Mouse (Mus musculus) spleen, adult 2 months (tissue): ENCODE measurements around the gene Gm20489. TPM values are rescaled to one million over a fixed set of nuclear protein-coding genes. Genes with fewer than 3 reads are reported as not detected.

Experiments used
- DNase-seq, 2 experiments: peaks; one replicate each; pipeline versions ENCODE4 v3.0.0 to v3.0.0-alpha.2; 2012 to 2021; ENCODE audit warnings: low spot score in 2 of 2, low read depth in 1 of 2
- H3K27ac ChIP-seq: fragments of 200-500 bp; 2 replicates; pipeline ENCODE4 v1.5.1; 2012; ENCODE audit warnings: low read length, inconsistent platforms; ENCODE audit not compliant: insufficient read depth
- H3K27me3 ChIP-seq: fragments of 200-500 bp; 2 replicates; pipeline ENCODE4 v1.6.1; 2012; ENCODE audit warnings: mild to moderate bottlenecking, moderate library complexity, low read length, inconsistent platforms; ENCODE audit not compliant: control insufficient read depth, insufficient read depth
- H3K36me3 ChIP-seq: fragments of 200-500 bp; 2 replicates; pipeline ENCODE4 v1.6.1; 2012; ENCODE audit warnings: mild to moderate bottlenecking, low read length, inconsistent platforms; ENCODE audit not compliant: control insufficient read depth, insufficient read depth
- H3K4me1 ChIP-seq: fragments of 200-500 bp; 2 replicates; pipeline ENCODE4 v1.6.1; 2011; ENCODE audit warnings: inconsistent platforms; ENCODE audit not compliant: control insufficient read depth, insufficient read depth, insufficient read length
- H3K4me3 ChIP-seq: fragments of 200-500 bp; 2 replicates; pipeline ENCODE4 v1.5.1; 2011; ENCODE audit warnings: mild to moderate bottlenecking, inconsistent platforms; ENCODE audit not compliant: insufficient read depth, insufficient read length; ENCODE audit errors: extremely low read depth
- CTCF ChIP-seq: fragments of 200-500 bp; IDR thresholded peaks from 2 replicates; pipeline ENCODE4 v1.5.1; 2011; ENCODE audit warnings: mild to moderate bottlenecking, inconsistent platforms; ENCODE audit not compliant: insufficient read depth, insufficient read length, insufficient replicate concordance; ENCODE audit errors: extremely low read depth
- POLR2A ChIP-seq: fragments of 200-500 bp; IDR thresholded peaks from 2 replicates; pipeline ENCODE4 v1.6.1; 2011; ENCODE audit warnings: low read depth, low read length, inconsistent platforms
- WGBS: fragments of 180-500 bp; shearing (Covaris S2); methylation state at CpG from one replicate; pipeline ENCODE4 v1.1.7; 2018; 5-methylcytosine and 5-hydroxymethylcytosine counted together
- polyA plus RNA-seq: library from polyadenylated mRNA; depleted of rRNA; stranded (reverse); fragments of >200 nt; gene quantifications from 2 replicates; pipeline ENCODE4 v1.2.3, GENCODE M21; 2012; rRNA removed

The Gm20489 gene
- not detected in 2 replicates for polyA plus RNA-seq

DNA sequence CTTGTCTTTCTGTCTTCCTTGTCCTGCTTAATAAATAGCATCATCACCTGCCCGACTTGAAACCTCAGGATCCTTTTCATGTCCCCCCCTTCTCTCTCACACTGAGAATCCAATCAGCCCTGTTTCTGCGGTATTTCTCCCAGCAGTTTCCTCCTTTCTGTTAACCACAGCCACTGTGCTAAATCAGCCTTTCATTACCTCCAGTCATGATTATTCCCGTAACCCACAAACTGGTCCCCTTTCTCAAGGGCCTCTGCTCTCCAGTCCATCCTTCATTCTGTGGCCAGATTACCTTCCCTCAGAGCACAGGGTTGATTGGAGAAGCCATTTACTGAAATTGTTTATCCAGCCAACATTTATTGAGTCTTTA, at the start of gene Gm20489:
Gm20489 (minus strand) TSS at position 269 of the 370 bp plus-strand sequence.
- DNase-seq, result no peak
- WGBS, result 37% methylated on average over 3 of the region's 3 CpGs
- H3K27ac ChIP-seq, result peak within 1 kb of the TSS; percentile 98
- no peak for TF ChIP-seq CTCF
- TF ChIP-seq POLR2A, result no peak
- peaks cover 12% of the 10 kb centered on the region; the same call in 1 of the 2 replicates for H3K36me3 ChIP-seq
- peaks cover 6% of the 10 kb centered on the region; the same call in 1 of the 2 replicates for H3K4me1 ChIP-seq
- peak within 1 kb of the TSS; percentile 65 for H3K4me3 ChIP-seq
- no peaks in the 10 kb centered on the region for H3K27me3 ChIP-seq

- no peaks in the 10 kb centered on the region for H3K4me1 ChIP-seq
- DNase-seq, result no peak
- no peaks in the 10 kb centered on the region for H3K27me3 ChIP-seq
- TF ChIP-seq CTCF, result no peak
- TF ChIP-seq POLR2A, result no peak
- H3K36me3 ChIP-seq, result no peaks in the 10 kb centered on the region
- no peak overlapping the region for H3K4me3 ChIP-seq
- WGBS, result 49% methylated on average over 6 of the region's 6 CpGs
- no peak overlapping the region for H3K27ac ChIP-seq
Observed at GRCm38 (mm10) chrX:101313625-101314359, 45.0 kb upstream of the Gm20489 start.

- 91% methylated on average over 5 of the region's 5 CpGs for WGBS
- TF ChIP-seq CTCF (no peak), POLR2A (no peak)
- Histone ChIP-seq H3K27me3 (no peaks in the 10 kb centered on the region), H3K36me3 (no peaks in the 10 kb centered on the region), H3K27ac (no peak overlapping the region), H3K4me1 (no peaks in the 10 kb centered on the region), H3K4me3 (no peak overlapping the region)
- no peak for DNase-seq
Observed at GRCm38 (mm10) chrX:101309299-101309698, 40.5 kb upstream of the Gm20489 start.

DNA sequence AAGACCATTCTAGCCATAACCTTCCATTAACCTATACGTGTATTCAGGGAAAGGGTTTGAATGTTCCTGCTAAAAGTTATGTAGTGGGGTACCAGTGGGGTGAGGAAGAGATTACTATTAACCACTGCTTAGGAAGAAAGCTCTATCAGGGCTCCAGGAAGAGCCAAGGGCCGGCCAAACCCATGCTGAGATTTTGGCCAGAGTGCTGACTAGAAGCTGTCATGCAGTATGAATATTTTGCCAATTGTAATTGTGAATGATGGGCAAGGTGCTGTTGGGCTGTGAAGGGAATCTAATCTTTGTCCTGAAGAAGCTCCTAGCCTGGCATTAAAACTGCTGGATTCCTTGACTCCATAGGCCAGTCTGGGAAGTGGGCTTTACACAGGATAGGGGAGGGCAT, 35.8 kb upstream of the Gm20489 start:
- TF ChIP-seq POLR2A (no peak), CTCF (no peak)
- H3K36me3 ChIP-seq, result no peaks in the 10 kb centered on the region
- no peak for DNase-seq
- WGBS, result 77% methylated on average over 2 of the region's 2 CpGs
- no peaks in the 10 kb centered on the region for H3K4me1 ChIP-seq
- no peak overlapping the region for H3K27ac ChIP-seq
- no peaks in the 10 kb centered on the region for H3K27me3 ChIP-seq
- H3K4me3 ChIP-seq, result no peak overlapping the region

- H3K27ac ChIP-seq, result no peak overlapping the region
- H3K4me1 ChIP-seq, result no peaks in the 10 kb centered on the region
- no peak for DNase-seq
- 84% methylated on average over 9 of the region's 9 CpGs for WGBS
- no peaks in the 10 kb centered on the region for H3K27me3 ChIP-seq
- TF ChIP-seq CTCF (no peak), POLR2A (no peak)
- peaks cover 6% of the 10 kb centered on the region for H3K36me3 ChIP-seq
- H3K4me3 ChIP-seq, result no peak overlapping the region
Observed at GRCm38 (mm10) chrX:101301654-101302053, 32.8 kb upstream of the Gm20489 start.

GRCm38 (mm10) chrX:101300427-101301030, 31.7 kb upstream of the Gm20489 start:
- no peaks in the 10 kb centered on the region for H3K4me1 ChIP-seq
- H3K27ac ChIP-seq, result no peak overlapping the region
- no peak for TF ChIP-seq CTCF
- TF ChIP-seq POLR2A, result no peak
- no peak for DNase-seq
- WGBS, result 64% methylated on average over 13 of the region's 13 CpGs
- H3K4me3 ChIP-seq, result no peak overlapping the region
- H3K27me3 ChIP-seq, result no peaks in the 10 kb centered on the region
- H3K36me3 ChIP-seq, result peaks cover 10% of the 10 kb centered on the region
